Mouse (Mus musculus): ENCODE data around the gene Ppm1l.

DNA sequence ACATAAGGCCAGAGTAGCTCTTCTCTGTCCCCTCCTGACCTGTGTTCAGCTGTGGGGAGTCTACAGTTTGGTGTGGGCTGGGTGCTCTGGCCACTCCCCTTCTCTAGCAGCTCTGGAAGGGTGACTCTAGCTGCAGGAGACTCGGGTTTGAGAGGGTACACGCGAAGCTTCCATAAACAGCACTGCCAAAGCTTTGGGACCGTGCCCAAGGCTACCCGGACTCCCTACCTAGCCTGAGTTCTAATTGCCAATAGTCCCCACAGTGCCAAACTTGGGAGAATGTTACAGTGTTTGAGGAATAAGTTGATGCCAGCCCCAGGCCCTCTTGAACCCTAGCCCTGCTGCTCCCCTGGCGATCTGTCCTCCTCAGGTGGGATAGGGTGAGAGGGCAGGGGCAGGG, 238.8 kb downstream of the Ppm1l start:
- TF ChIP-seq CTCF (IDR thresholded peaks at IDR 0.05; ENCODE audit: extremely low read depth, insufficient read depth, insufficient read length, insufficient replicate concordance) (no peak), POLR2A (IDR thresholded peaks at IDR 0.05; ENCODE audit: low read depth, low read length) (no peak)

Data from spleen, adult 2 months (tissue).